Mouse (Mus musculus) Muller cell, postnatal 12 days (primary cell): Measurements from ENCODE around the gene Tmod1.

Experiments
- DNase-seq: peaks from one replicate; pipeline ENCODE4 v3.0.0-alpha.2; 2015; ENCODE audit errors: inconsistent ontology term

Tmod1 gene

GRCm38 (mm10) chr4:46053323-46054107 lies 14.8 kb downstream of the Tmod1 start:
- no peak for DNase-seq

- DNase-seq: no peak
Observed at GRCm38 (mm10) chr4:46056163-46056562, 17.4 kb downstream of the Tmod1 start.

- peak; percentile 49 for DNase-seq
Observed at GRCm38 (mm10) chr4:46061259-46061962, 22.7 kb downstream of the Tmod1 start.

DNA sequence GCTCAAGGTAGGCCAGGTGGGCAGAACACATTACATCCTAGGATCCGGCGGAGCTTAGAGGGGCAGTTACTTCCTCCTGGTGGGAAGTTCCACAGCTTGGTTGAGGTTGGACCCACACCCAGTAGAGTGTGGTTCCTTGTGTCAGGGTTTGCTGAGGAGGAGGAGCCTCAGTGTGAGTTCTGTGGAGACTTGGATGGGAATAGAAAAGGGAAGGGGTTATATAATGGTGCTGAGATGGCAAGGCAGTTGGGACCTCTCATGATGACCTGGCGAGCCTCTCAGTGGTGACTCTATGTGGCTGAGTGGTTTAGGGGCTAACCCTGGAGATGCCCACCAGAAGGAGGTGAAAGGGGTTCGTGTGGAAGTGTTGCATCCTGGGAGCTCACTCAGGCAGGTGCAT lies 25.1 kb downstream of the Tmod1 start:
- no peak for DNase-seq

DNA sequence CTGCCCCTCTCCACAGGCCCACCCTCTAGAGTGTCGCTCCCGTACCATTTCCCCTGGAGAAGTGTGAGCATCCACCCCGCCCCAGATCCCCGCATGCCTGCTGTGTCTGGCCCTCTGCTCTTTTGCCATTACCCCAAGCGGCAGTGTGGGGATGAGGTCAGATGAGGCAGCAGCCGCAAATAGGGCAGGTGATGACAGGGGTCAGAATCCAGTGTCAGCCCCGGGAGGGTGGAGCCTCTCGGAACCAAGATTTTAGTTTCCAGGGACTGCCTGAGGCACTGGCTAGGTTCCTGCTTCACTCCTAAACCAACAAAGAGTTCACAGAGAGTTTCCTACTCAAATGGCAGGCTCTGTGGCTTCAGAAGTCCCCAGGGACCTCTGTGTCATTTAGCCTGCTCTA lies 25.5 kb downstream of the Tmod1 start:
- DNase-seq: no peak

DNA sequence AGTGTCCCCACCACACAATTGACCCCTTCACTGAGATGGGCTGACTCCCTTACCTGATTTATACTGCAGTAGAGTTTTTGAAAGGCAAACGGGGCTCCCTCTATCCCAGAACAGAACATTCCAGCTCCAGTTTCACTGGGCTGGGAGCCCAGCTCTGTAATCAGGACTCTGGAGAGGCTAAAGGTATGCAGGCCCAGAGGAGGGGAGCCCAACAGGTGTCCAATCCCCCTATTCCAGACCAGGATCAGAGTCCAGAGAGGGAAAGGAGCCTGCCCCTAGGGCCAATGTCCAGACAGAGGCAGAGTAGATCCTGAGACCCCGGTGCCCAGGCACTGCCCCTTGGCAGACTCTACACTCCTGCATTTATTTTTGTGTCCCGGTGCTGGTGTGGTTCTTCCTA lies 26.2 kb downstream of the Tmod1 start:
- DNase-seq: no peak

DNA sequence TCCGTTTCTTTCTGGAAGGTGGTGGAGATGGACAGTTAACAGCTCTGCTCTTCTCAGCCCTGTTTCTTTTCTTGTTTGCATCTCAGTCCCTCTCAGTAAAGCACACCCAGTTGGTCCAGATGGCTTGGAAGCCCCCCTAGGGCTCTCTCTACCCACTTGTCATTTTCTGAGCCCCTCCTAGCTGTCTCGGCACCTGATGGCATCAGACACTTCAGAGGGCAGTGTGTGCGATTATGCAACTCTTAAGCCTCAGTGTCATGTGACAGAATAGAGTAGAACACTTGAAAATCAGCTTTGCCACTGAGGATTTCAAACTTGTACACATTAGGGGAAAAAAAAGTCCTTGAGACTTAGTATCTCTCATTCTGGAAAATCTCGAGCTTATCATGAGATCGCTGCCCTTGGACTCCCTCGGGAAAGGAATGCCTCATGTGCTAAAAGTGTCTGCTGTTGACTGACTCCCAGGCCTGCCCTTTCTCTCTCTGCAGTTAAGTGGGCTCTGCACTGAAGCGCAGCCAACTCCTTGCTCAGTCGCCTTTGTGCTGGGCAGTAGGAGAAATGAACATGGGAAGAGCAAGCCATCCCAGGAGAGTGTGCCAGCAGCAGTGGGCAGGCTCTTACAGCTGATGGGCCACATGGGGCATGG lies 27.1 kb downstream of the Tmod1 start:
- DNase-seq: no peak

DNA sequence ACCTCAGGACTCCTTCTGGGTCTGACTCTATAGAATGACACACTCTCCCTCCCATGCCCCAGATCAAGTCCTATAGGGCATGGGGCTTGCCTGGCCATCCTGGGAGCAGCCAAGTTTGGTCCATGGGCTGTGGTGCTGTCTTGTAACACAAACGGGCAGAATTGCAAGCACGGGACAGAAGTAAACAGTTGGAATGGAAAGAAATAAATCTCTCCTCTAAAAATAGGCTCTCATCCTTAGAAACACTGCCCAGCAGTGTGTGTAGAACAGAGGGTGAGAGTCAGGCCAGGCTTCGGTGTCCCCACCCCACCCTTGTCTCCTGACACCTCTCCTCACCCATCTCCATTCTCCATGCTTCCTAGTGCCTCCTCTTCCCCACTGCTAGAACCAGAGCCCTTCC lies 29.3 kb downstream of the Tmod1 start:
- no peak for DNase-seq

GRCm38 (mm10) chr4:46068573-46068972 lies 29.8 kb downstream of the Tmod1 start:
- no peak for DNase-seq

DNA sequence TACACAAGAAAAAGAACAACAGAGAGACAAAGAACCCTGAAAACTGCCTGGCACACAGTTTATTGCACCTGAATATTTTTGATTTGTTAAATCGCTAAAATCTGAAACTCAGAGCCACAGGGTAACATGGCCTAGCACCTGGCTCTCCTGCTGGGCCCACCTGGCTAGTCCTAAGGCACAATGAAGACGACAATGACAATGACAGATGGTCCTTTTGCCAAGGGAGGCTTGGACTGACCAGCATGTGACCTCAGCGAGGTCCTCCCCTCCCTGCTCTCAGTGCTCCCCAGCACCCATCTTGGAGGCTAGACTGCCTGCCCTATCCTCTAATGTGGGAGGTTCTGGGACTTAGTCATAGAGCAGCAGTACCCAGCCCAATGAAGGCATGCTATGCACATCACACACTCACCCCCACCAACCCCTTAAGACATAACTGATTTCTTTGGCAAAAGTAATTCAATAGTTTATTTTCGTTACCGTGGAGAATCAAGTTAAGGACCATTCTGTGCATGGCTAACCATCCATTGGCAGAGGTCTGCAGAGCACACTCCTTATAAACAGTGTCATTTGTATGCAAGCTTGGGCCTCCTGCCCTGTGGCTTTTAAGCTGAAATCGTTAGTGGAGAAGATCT lies 31.2 kb downstream of the Tmod1 start:
- no peak for DNase-seq

DNA sequence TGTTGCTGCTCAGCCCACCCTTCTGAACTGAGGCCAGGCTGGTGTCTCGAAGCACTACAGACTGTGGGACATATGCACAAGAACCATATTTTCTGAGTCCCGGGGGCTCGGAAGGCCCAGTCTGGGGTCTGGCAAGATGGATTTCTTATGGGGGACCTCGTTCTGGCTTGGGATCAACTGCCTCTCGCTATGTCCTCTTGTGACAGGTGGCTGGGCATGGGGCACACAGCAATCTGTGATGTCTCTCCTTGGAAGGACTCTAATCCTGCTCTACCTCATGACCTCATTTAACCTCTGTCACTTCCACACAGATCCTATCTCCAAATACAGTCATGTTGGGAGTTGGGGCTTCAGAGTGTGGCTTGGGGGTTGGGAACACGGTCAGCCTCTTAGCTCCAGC lies 33.9 kb downstream of the Tmod1 start:
- no peak for DNase-seq

DNA sequence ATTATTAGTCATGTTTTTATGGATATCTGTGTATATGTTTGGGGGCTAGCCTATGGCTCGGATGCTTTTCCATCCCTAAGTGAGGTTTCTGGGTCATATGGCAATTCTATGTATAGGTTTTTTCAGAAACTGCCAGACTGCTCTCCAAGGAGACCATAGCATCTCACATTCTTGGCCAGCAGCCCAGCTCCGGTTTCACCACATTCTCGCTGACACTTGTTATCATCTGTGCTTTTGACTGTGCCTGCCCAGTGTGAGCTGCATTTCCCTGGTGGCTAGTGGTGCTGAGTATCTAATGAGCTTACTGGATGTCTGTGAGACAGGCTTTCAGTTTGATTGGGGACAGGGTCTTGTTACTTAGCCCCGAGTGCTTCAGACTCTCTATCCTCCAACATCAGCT lies 35.0 kb downstream of the Tmod1 start:
- peak; percentile 45 for DNase-seq

DNA sequence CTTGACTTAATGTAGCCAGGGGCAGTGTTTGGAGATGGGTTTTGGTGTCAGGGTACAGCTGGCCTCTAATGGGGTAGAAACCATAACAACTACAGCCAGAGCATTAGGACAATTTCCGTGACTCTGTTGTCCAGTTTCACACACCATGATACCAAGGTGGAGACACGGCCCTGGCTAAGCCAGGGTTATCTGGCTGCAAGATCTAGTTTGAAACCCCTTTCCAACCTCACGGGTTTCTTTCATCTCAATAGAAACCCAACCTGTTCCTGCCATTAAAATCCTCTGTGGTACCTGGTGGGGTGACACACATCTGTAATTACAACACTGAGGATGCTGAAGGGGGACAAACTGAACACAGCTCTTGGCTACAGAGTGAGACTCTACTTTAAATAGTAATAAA lies 36.9 kb downstream of the Tmod1 start:
- no peak for DNase-seq

GRCm38 (mm10) chr4:46076892-46077291 lies 38.2 kb downstream of the Tmod1 start:
- no peak for DNase-seq

GRCm38 (mm10) chr4:46080261-46080660 lies 41.5 kb downstream of the Tmod1 start:
- DNase-seq: no peak

- no peak for DNase-seq
Observed at GRCm38 (mm10) chr4:46082555-46082954, 43.8 kb downstream of the Tmod1 start.

DNA sequence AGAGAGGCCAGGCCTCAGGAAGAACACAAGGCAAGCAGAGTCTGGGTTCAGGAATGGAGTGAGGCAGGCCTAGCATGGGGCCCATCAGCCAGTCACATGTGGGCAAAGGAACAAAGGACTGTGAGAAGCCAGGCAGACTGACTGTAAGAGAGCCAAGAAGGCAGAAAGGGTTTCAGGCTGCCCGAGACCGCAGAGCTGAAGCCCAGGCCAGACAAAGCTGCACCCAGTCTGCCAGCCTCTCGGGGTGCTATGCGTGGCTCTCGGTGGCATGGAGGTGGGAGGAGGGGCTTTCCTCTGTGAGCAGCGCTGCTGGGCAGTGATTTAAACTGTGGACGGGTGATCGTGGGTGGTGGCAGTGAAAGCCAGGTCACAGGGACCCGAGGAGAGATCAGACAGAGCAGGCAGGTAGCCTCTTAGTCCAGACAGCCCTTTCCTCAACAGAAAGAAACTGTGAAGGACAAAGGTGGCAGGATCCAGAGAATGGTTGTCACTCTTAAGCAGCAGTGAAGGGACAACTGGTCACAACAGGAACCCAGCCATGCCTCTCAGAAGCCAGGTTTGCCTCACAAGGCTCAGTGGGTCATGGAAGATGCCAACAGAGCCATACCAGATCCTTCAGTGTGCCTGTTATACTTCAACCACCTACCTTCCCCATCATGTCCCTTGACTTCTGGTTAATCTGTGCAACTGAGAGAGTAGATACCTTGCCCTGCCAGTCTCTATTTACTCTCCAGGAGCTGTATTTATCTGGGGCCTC lies 45.9 kb downstream of the Tmod1 start:
- DNase-seq: peak; percentile 78

- no peak for DNase-seq
Observed at GRCm38 (mm10) chr4:46085223-46085811, 46.6 kb downstream of the Tmod1 start.

GRCm38 (mm10) chr4:46086718-46087426 lies 48.1 kb downstream of the Tmod1 start:
- no peak for DNase-seq

GRCm38 (mm10) chr4:46087427-46087771 lies 48.7 kb downstream of the Tmod1 start:
- no peak for DNase-seq

- peak; percentile 78 for DNase-seq
Observed at GRCm38 (mm10) chr4:46087852-46088251, 49.1 kb downstream of the Tmod1 start.
